Mouse (Mus musculus) adrenal gland, postnatal 10 days (tissue): ENCODE results near the gene Map6. TPM values are rescaled to one million over a fixed set of nuclear protein-coding genes. Genes with fewer than 3 reads are reported as not detected.

Source experiments
- DNase-seq: peaks from one replicate; pipeline ENCODE4 v3.0.0; 2021; ENCODE audit warnings: mixed read lengths
- total RNA-seq, 2 experiments: library from RNA; stranded (reverse); gene quantifications; 2 replicates each; pipeline ENCODE4 v1.2.3; 2021

Map6 gene
- total RNA-seq, 2 experiments from 2014 or later: 10.4 to 15.6 TPM

GRCm38 (mm10) chr7:99264597-99264996 is 2.6 kb upstream of the Map6 start:
- no peak for DNase-seq

GRCm38 (mm10) chr7:99267897-99268505 is 754 bp downstream of the Map6 start:
- DNase-seq: peak; percentile 71

GRCm38 (mm10) chr7:99268506-99268900 is 1.3 kb downstream of the Map6 start:
- no peak for DNase-seq

- peak; percentile 22 for DNase-seq
Measured at GRCm38 (mm10) chr7:99268951-99269945, 2.0 kb downstream of the Map6 start.

GRCm38 (mm10) chr7:99271630-99272029 is 4.4 kb downstream of the Map6 start:
- DNase-seq: no peak

GRCm38 (mm10) chr7:99275131-99275530 is 7.9 kb downstream of the Map6 start:
- no peak for DNase-seq

GRCm38 (mm10) chr7:99276679-99277078 is 9.4 kb downstream of the Map6 start:
- DNase-seq: no peak

- DNase-seq: no peak
Measured at GRCm38 (mm10) chr7:99278309-99278708, 11.1 kb downstream of the Map6 start.

- no peak for DNase-seq
Measured at GRCm38 (mm10) chr7:99279586-99279985, 12.3 kb downstream of the Map6 start.

- DNase-seq: no peak
Measured at GRCm38 (mm10) chr7:99287287-99287686, 20.0 kb downstream of the Map6 start.

- no peak for DNase-seq
Measured at GRCm38 (mm10) chr7:99290008-99290407, 22.8 kb downstream of the Map6 start.

- no peak for DNase-seq
Measured at GRCm38 (mm10) chr7:99290925-99291324, 23.7 kb downstream of the Map6 start.

- DNase-seq: no peak
Measured at GRCm38 (mm10) chr7:99294198-99294780, 27.0 kb downstream of the Map6 start.

GRCm38 (mm10) chr7:99295104-99295503 is 27.9 kb downstream of the Map6 start:
- DNase-seq: no peak

- no peak for DNase-seq
Measured at GRCm38 (mm10) chr7:99300650-99301175, 33.5 kb downstream of the Map6 start.

GRCm38 (mm10) chr7:99304029-99304428 is 36.8 kb downstream of the Map6 start:
- DNase-seq: no peak

- peak; percentile 92 for DNase-seq
Measured at GRCm38 (mm10) chr7:99304949-99305372, 37.7 kb downstream of the Map6 start.

GRCm38 (mm10) chr7:99305688-99306087 is 38.4 kb downstream of the Map6 start:
- peak; percentile 49 for DNase-seq

- DNase-seq: no peak
Measured at GRCm38 (mm10) chr7:99306640-99307039, 39.4 kb downstream of the Map6 start.

- DNase-seq: no peak
Measured at GRCm38 (mm10) chr7:99311433-99311832, 44.2 kb downstream of the Map6 start.

GRCm38 (mm10) chr7:99312058-99312457 is 44.8 kb downstream of the Map6 start:
- no peak for DNase-seq

GRCm38 (mm10) chr7:99312671-99313143 is 45.5 kb downstream of the Map6 start:
- no peak for DNase-seq

- DNase-seq: no peak
Measured at GRCm38 (mm10) chr7:99313253-99313652, 46.0 kb downstream of the Map6 start.
